Mouse (Mus musculus): ENCODE data around the gene Ptprd. TPM values are rescaled to one million over a fixed set of nuclear protein-coding genes. Genes with fewer than 3 reads are reported as not detected.

Ptprd gene
- polyA plus RNA-seq, 1 experiment from 2014 or later: 14.5 TPM

GRCm38 (mm10) chr4:76485848-76486247 is 1725.9 kb downstream of the Ptprd start:
- no peak overlapping the region for H3K27ac ChIP-seq
- DNase-seq (ENCODE audit: low spot score) (peak; percentile 19), ATAC-seq (replicated peaks; ENCODE audit: low FRiP score, low read depth) (no peak)
- WGBS: 82% methylated on average over 3 of the region's 3 CpGs
- no peaks in the 10 kb centered on the region for H3K9me3 ChIP-seq (replicated peaks; ENCODE audit: low read length)
- no peak overlapping the region for H3K9ac ChIP-seq (ENCODE audit: low read depth, low read length)
- no peaks in the 10 kb centered on the region for H3K36me3 ChIP-seq (ENCODE audit: insufficient read depth, low read length)
- no peaks in the 10 kb centered on the region for H3K4me1 ChIP-seq (replicated peaks; ENCODE audit: insufficient read depth, low read length)
- TF ChIP-seq CTCF (IDR thresholded peaks at IDR 0.05; ENCODE audit: low read depth): peak; percentile 49
- H3K4me2 ChIP-seq (ENCODE audit: low read length): no peak overlapping the region
- no peaks in the 10 kb centered on the region for H3K27me3 ChIP-seq (ENCODE audit: insufficient read depth, low read length)
- H3K4me3 ChIP-seq (replicated peaks; ENCODE audit: low read depth, low read length): no peak overlapping the region

DNA sequence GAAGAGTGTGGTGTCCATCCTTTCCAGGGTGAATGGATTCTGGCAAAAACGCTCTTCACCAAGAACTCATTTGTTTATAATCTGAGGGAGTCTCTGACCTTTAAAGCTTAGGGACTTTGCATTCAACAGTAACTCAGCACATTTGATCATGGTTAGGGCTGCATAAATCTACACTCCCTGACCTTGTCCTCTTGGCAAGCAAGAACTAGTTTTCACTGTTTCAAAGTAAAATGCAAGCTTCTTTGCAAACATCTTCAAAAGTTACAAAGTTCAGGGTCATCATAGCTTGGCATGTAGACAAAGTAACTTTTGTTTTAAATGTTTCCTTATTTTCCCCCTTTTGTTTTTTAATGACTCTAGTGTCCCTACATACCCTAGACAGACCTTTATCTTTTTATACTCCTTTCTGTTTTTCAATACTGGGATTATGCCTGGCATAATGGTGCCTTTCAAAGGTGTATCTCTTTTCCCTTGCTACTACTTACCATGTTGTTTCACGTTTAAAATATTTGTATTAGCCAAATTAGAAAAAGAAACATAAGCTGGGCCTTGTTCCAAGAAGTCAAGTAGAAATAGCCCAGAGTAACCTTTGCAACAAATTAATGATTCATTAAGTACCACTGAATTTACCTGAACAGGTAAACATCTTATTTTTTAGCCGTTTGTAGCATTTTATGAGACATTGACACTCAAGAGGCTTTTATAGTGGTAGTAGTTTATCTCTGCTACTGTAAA is 1743.2 kb downstream of the Ptprd start:
- Histone ChIP-seq H3K9me3 (replicated peaks; ENCODE audit: low read length) (no peaks in the 10 kb centered on the region), H3K27ac (no peak overlapping the region), H3K27me3 (ENCODE audit: insufficient read depth, low read length) (no peaks in the 10 kb centered on the region), H3K4me2 (ENCODE audit: low read length) (no peak overlapping the region), H3K9ac (ENCODE audit: low read depth, low read length) (no peak overlapping the region), H3K36me3 (ENCODE audit: insufficient read depth, low read length) (no peaks in the 10 kb centered on the region), H3K4me1 (replicated peaks; ENCODE audit: insufficient read depth, low read length) (no peaks in the 10 kb centered on the region), H3K4me3 (replicated peaks; ENCODE audit: low read depth, low read length) (no peak overlapping the region)
- ATAC-seq (replicated peaks; ENCODE audit: low FRiP score, low read depth) (no peak), DNase-seq (ENCODE audit: low spot score) (no peak)
- TF ChIP-seq CTCF (IDR thresholded peaks at IDR 0.05; ENCODE audit: low read depth): no peak
- WGBS: 48% methylated on average over 3 of the region's 3 CpGs

DNA sequence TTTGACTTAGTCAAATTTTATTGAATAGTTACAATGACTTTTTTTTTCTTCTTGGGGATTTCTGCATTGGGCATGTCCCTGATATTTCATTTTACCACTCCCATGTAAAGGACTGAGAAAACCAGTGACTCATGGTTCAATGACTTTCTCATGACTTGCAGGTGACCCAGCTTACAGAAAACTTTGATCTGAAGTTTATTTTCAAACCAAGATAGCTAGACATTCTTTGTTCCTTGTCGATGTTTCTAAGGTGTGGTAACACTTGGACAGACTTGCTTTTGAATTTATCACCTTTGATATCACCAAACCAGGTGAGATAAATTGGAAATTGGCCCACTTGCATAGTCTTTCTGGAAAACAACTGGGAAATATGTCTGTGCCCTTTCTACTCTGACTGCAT is 1747.1 kb downstream of the Ptprd start:
- DNase-seq (ENCODE audit: low spot score) (no peak), ATAC-seq (replicated peaks; ENCODE audit: low FRiP score, low read depth) (no peak)
- 58% methylated on average over 1 of the region's 1 CpGs for WGBS
- Histone ChIP-seq H3K4me1 (replicated peaks; ENCODE audit: insufficient read depth, low read length) (no peaks in the 10 kb centered on the region), H3K36me3 (ENCODE audit: insufficient read depth, low read length) (no peaks in the 10 kb centered on the region), H3K27me3 (ENCODE audit: insufficient read depth, low read length) (no peaks in the 10 kb centered on the region), H3K27ac (no peak overlapping the region), H3K4me2 (ENCODE audit: low read length) (no peak overlapping the region), H3K4me3 (replicated peaks; ENCODE audit: low read depth, low read length) (no peak overlapping the region), H3K9me3 (replicated peaks; ENCODE audit: low read length) (no peaks in the 10 kb centered on the region), H3K9ac (ENCODE audit: low read depth, low read length) (no peak overlapping the region)
- no peak for TF ChIP-seq CTCF (IDR thresholded peaks at IDR 0.05; ENCODE audit: low read depth)

GRCm38 (mm10) chr4:76461336-76461735 is 1750.4 kb downstream of the Ptprd start:
- H3K4me3 ChIP-seq (replicated peaks; ENCODE audit: low read depth, low read length): no peak overlapping the region
- no peak for TF ChIP-seq CTCF (IDR thresholded peaks at IDR 0.05; ENCODE audit: low read depth)
- DNase-seq (ENCODE audit: low spot score) (no peak), ATAC-seq (replicated peaks; ENCODE audit: low FRiP score, low read depth) (no peak)
- no peak overlapping the region for H3K4me2 ChIP-seq (ENCODE audit: low read length)
- no peak overlapping the region for H3K27ac ChIP-seq
- no peaks in the 10 kb centered on the region for H3K27me3 ChIP-seq (ENCODE audit: insufficient read depth, low read length)
- no peaks in the 10 kb centered on the region for H3K36me3 ChIP-seq (ENCODE audit: insufficient read depth, low read length)
- no peaks in the 10 kb centered on the region for H3K4me1 ChIP-seq (replicated peaks; ENCODE audit: insufficient read depth, low read length)
- whole genome bisulfite sequencing: 74% methylated on average over 5 of the region's 5 CpGs
- no peaks in the 10 kb centered on the region for H3K9me3 ChIP-seq (replicated peaks; ENCODE audit: low read length)
- no peak overlapping the region for H3K9ac ChIP-seq (ENCODE audit: low read depth, low read length)

DNA sequence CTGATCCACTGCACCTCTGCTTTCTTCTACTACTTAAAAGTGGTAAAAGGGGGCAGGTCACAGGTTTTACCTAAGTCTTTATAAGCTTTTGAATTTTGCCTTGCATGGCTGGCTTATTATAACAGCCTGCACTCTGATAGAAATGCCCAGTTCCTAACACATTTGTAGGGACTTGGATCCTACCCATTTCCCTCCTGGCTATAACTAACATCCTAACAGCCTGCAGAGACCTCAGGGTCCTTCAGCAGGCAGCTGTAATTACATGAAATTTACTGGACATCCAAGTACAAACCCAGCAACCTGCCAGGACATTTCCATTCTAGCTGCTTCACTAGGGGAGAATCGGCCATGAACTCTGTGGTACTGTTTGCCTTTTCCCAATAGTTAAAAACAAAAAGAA is 1751.2 kb downstream of the Ptprd start:
- Histone ChIP-seq H3K27me3 (ENCODE audit: insufficient read depth, low read length) (no peaks in the 10 kb centered on the region), H3K4me1 (replicated peaks; ENCODE audit: insufficient read depth, low read length) (no peaks in the 10 kb centered on the region), H3K9me3 (replicated peaks; ENCODE audit: low read length) (no peaks in the 10 kb centered on the region), H3K9ac (ENCODE audit: low read depth, low read length) (no peak overlapping the region), H3K36me3 (ENCODE audit: insufficient read depth, low read length) (no peaks in the 10 kb centered on the region), H3K27ac (no peak overlapping the region), H3K4me3 (replicated peaks; ENCODE audit: low read depth, low read length) (no peak overlapping the region), H3K4me2 (ENCODE audit: low read length) (no peak overlapping the region)
- WGBS: 40% methylated on average over 1 of the region's 1 CpGs
- TF ChIP-seq CTCF (IDR thresholded peaks at IDR 0.05; ENCODE audit: low read depth): no peak
- no peak for DNase-seq (ENCODE audit: low spot score)
- ATAC-seq (replicated peaks; ENCODE audit: low FRiP score, low read depth): no peak

DNA sequence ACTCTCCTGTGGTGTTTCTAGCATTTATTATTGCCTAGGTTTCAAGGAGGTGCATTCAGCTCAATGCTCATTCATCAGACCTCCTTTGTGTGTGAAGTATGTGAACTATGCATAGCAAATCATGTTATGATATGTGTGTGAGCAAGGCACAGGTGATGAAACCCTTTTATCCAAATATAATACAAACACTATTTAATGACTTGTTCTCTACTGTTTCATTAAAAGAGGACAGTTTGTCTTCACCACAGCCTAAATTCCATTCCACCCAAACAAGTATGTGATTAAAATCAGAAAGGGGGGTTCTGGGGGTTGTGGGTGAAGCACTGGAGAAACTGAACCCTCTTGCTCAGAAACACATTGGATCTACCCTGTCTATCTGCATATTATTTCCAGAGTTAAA is 1752.1 kb downstream of the Ptprd start:
- Histone ChIP-seq H3K27ac (no peak overlapping the region), H3K27me3 (ENCODE audit: insufficient read depth, low read length) (no peaks in the 10 kb centered on the region), H3K9me3 (replicated peaks; ENCODE audit: low read length) (no peaks in the 10 kb centered on the region), H3K36me3 (ENCODE audit: insufficient read depth, low read length) (no peaks in the 10 kb centered on the region), H3K4me3 (replicated peaks; ENCODE audit: low read depth, low read length) (no peak overlapping the region), H3K9ac (ENCODE audit: low read depth, low read length) (no peak overlapping the region), H3K4me1 (replicated peaks; ENCODE audit: insufficient read depth, low read length) (no peaks in the 10 kb centered on the region), H3K4me2 (ENCODE audit: low read length) (no peak overlapping the region)
- TF ChIP-seq CTCF (IDR thresholded peaks at IDR 0.05; ENCODE audit: low read depth): no peak
- no peak for ATAC-seq (replicated peaks; ENCODE audit: low FRiP score, low read depth)
- no peak for DNase-seq (ENCODE audit: low spot score)

- H3K9ac ChIP-seq (ENCODE audit: low read depth, low read length): no peak overlapping the region
- TF ChIP-seq CTCF (IDR thresholded peaks at IDR 0.05; ENCODE audit: low read depth): no peak
- H3K9me3 ChIP-seq (replicated peaks; ENCODE audit: low read length): no peaks in the 10 kb centered on the region
- no peak for DNase-seq (ENCODE audit: low spot score)
- no peak overlapping the region for H3K27ac ChIP-seq
- no peaks in the 10 kb centered on the region for H3K4me1 ChIP-seq (replicated peaks; ENCODE audit: insufficient read depth, low read length)
- H3K4me3 ChIP-seq (replicated peaks; ENCODE audit: low read depth, low read length): no peak overlapping the region
- H3K4me2 ChIP-seq (ENCODE audit: low read length): no peak overlapping the region
- ATAC-seq (replicated peaks; ENCODE audit: low FRiP score, low read depth): no peak
- no peaks in the 10 kb centered on the region for H3K27me3 ChIP-seq (ENCODE audit: insufficient read depth, low read length)
- 65% methylated on average over 4 of the region's 4 CpGs for WGBS
- no peaks in the 10 kb centered on the region for H3K36me3 ChIP-seq (ENCODE audit: insufficient read depth, low read length)
These were observed 1759.5 kb downstream of the Ptprd start for GRCm38 (mm10) chr4:76452286-76452685.
